Mouse (Mus musculus): ENCODE results near the gene Rora.

Gene Rora

GRCm38 (mm10) chr9:69229935-69230334 lies 576.3 kb downstream of the Rora start:
- DNase-seq (ENCODE audit: low spot score): no peak

GRCm38 (mm10) chr9:69234526-69234925 lies 580.9 kb downstream of the Rora start:
- no peak for DNase-seq (ENCODE audit: low spot score)

GRCm38 (mm10) chr9:69237316-69237715 lies 583.7 kb downstream of the Rora start:
- DNase-seq (ENCODE audit: low spot score): no peak

- no peak for DNase-seq (ENCODE audit: low spot score)
These were observed 589.0 kb downstream of the Rora start for GRCm38 (mm10) chr9:69242538-69242937.

GRCm38 (mm10) chr9:69243626-69244025 lies 590.0 kb downstream of the Rora start:
- DNase-seq (ENCODE audit: low spot score): no peak

GRCm38 (mm10) chr9:69246225-69246624 lies 592.6 kb downstream of the Rora start:
- no peak for DNase-seq (ENCODE audit: low spot score)

GRCm38 (mm10) chr9:69249586-69249985 lies 596.0 kb downstream of the Rora start:
- DNase-seq (ENCODE audit: low spot score): no peak

GRCm38 (mm10) chr9:69250326-69250725 lies 596.7 kb downstream of the Rora start:
- no peak for DNase-seq (ENCODE audit: low spot score)

- no peak for DNase-seq (ENCODE audit: low spot score)
These were observed 604.9 kb downstream of the Rora start for GRCm38 (mm10) chr9:69258506-69258905.

- DNase-seq (ENCODE audit: low spot score): peak; percentile 38
These were observed 605.8 kb downstream of the Rora start for GRCm38 (mm10) chr9:69259382-69259781.

GRCm38 (mm10) chr9:69265151-69265550 lies 611.6 kb downstream of the Rora start:
- no peak for DNase-seq (ENCODE audit: low spot score)

GRCm38 (mm10) chr9:69270374-69270773 lies 616.8 kb downstream of the Rora start:
- no peak for DNase-seq (ENCODE audit: low spot score)

- no peak for DNase-seq (ENCODE audit: low spot score)
These were observed 617.3 kb downstream of the Rora start for GRCm38 (mm10) chr9:69270931-69271330.

GRCm38 (mm10) chr9:69272884-69273283 lies 619.3 kb downstream of the Rora start:
- no peak for DNase-seq (ENCODE audit: low spot score)

- DNase-seq (ENCODE audit: low spot score): no peak
These were observed 621.3 kb downstream of the Rora start for GRCm38 (mm10) chr9:69274766-69275485.

GRCm38 (mm10) chr9:69277256-69277655 lies 623.7 kb downstream of the Rora start:
- no peak for DNase-seq (ENCODE audit: low spot score)

- no peak for DNase-seq (ENCODE audit: low spot score)
These were observed 631.4 kb downstream of the Rora start for GRCm38 (mm10) chr9:69285011-69285410.

GRCm38 (mm10) chr9:69288113-69288512 lies 634.5 kb downstream of the Rora start:
- no peak for DNase-seq (ENCODE audit: low spot score)

- DNase-seq (ENCODE audit: low spot score): no peak
These were observed 635.0 kb downstream of the Rora start for GRCm38 (mm10) chr9:69288586-69288985.

- DNase-seq (ENCODE audit: low spot score): peak; percentile 73
These were observed 635.8 kb downstream of the Rora start for GRCm38 (mm10) chr9:69289056-69290017.

- DNase-seq (ENCODE audit: low spot score): peak; percentile 23
These were observed 636.7 kb downstream of the Rora start for GRCm38 (mm10) chr9:69290018-69290880.

- DNase-seq (ENCODE audit: low spot score): peak; percentile 13
These were observed 637.4 kb downstream of the Rora start for GRCm38 (mm10) chr9:69290881-69291450.

All from urinary bladder, postnatal 25 days (tissue).